Mouse (Mus musculus) MEL (cell line): ENCODE data around the gene S100a13. TPM values are rescaled to one million over a fixed set of nuclear protein-coding genes. Genes with fewer than 3 reads are reported as not detected.

Experiments
- DNase-seq: peaks from one replicate; pipeline ENCODE4 v3.0.0; 2011; ENCODE audit warnings: low read depth, low spot score
- H3K27ac ChIP-seq: 2 replicates; pipeline ENCODE4 v1.5.1; 2012; ENCODE audit warnings: low read depth, mild to moderate bottlenecking, control low read depth, low read length, moderate library complexity; ENCODE audit not compliant: control insufficient read depth
- H3K27me3 ChIP-seq, 2 experiments: fragments of 150-350 bp in 1 of 2; sonication (generic) in 1 of 2; 2 replicates each; pipeline ENCODE4 v1.6.1; 2012; ENCODE audit warnings: low read length in 2 of 2, mild to moderate bottlenecking in 2 of 2, improper control_type of control experiment in 1 of 2, moderate library complexity in 1 of 2; ENCODE audit not compliant: insufficient read depth in 2 of 2, control insufficient read depth in 1 of 2
- H3K36me3 ChIP-seq, 2 experiments: 2 replicates each; pipeline ENCODE4 v1.6.1; 2012 to 2014; ENCODE audit warnings: low read length in 2 of 2, improper control_type of control experiment in 1 of 2, inconsistent platforms in 1 of 2, mild to moderate bottlenecking in 1 of 2; ENCODE audit not compliant: insufficient read depth in 2 of 2, control insufficient read depth in 1 of 2
- H3K4me1 ChIP-seq, 2 experiments: fragments of 150-350 bp in 1 of 2; sonication (generic) in 1 of 2; 2 replicates each; pipeline ENCODE4 v1.6.1; 2012; ENCODE audit warnings: low read length in 2 of 2, improper control_type of control experiment in 1 of 2, mild to moderate bottlenecking in 1 of 2; ENCODE audit not compliant: insufficient read depth in 2 of 2, control insufficient read depth in 1 of 2
- H3K4me3 ChIP-seq, 2 experiments: fragments of 150-350 bp in 1 of 2; sonication (generic) in 1 of 2; 2 replicates each; pipeline ENCODE4 v1.5.1; 2012; ENCODE audit warnings: low read depth in 2 of 2, low read length in 2 of 2, mild to moderate bottlenecking in 2 of 2, moderate library complexity in 2 of 2, control low read depth in 1 of 2, improper control_type of control experiment in 1 of 2; ENCODE audit not compliant: control insufficient read depth in 1 of 2, insufficient read depth in 1 of 2
- H3K79me2 ChIP-seq: 2 replicates; pipeline ENCODE4 v1.6.1; 2012; ENCODE audit warnings: mild to moderate bottlenecking, low read length, moderate library complexity; ENCODE audit not compliant: control insufficient read depth, poor library complexity, insufficient read depth
- H3K9ac ChIP-seq: 2 replicates; pipeline ENCODE4 v1.6.1; 2012; ENCODE audit warnings: low read depth, mild to moderate bottlenecking, control low read depth, low read length, moderate library complexity; ENCODE audit not compliant: control insufficient read depth, poor library complexity, severe bottlenecking
- H3K9me3 ChIP-seq: fragments of 150-350 bp; sonication (generic); replicated peaks from 2 replicates; pipeline ENCODE4 v1.6.1; 2012; ENCODE audit warnings: mild to moderate bottlenecking, low read length, improper control_type of control experiment, moderate library complexity; ENCODE audit not compliant: insufficient read depth
- BHLHE40 ChIP-seq: IDR thresholded peaks from 2 replicates; pipeline ENCODE4 v1.6.1; 2012; ENCODE audit warnings: low read depth, mild to moderate bottlenecking, inconsistent platforms, low read length, improper control_type of control experiment, borderline replicate concordance
- CHD1 ChIP-seq: IDR thresholded peaks from 2 replicates; pipeline ENCODE4 v1.6.1; 2012; ENCODE audit warnings: low read depth, mild to moderate bottlenecking, inconsistent platforms, low read length, improper control_type of control experiment
- CTCF ChIP-seq, 3 experiments: IDR thresholded peaks in 2 of 3; conservative IDR thresholded peaks in 1 of 3; 2 replicates each; pipeline ENCODE4 v1.5.1; 2011 to 2012; ENCODE audit warnings: low read length in 3 of 3, low read depth in 2 of 3, mild to moderate bottlenecking in 2 of 3, improper control_type of control experiment in 1 of 3, inconsistent platforms in 1 of 3, mixed read lengths in 1 of 3, moderate library complexity in 1 of 3; ENCODE audit not compliant: control insufficient read depth in 1 of 3, insufficient read depth in 1 of 3, poor library complexity in 1 of 3, severe bottlenecking in 1 of 3
- ELF1 ChIP-seq: IDR thresholded peaks from 2 replicates; pipeline ENCODE4 v1.6.1; 2014; ENCODE audit warnings: low read depth, mild to moderate bottlenecking, inconsistent platforms, low read length, improper control_type of control experiment, moderate library complexity
- EP300 ChIP-seq, 2 experiments: IDR thresholded peaks; 2 replicates each; pipeline ENCODE4 v1.6.1; 2011; ENCODE audit warnings: improper control_type of control experiment in 2 of 2, low read length in 2 of 2, low read depth in 1 of 2, mild to moderate bottlenecking in 1 of 2
- GATA1 ChIP-seq: IDR thresholded peaks from 2 replicates; pipeline ENCODE4 v1.6.1; 2011; ENCODE audit warnings: low read depth, low read length, improper control_type of control experiment
- KAT2A ChIP-seq: conservative IDR thresholded peaks from 2 replicates; pipeline ENCODE4 v1.6.1; 2012; ENCODE audit warnings: low read depth, low read length, improper control_type of control experiment, inconsistent platforms
- RCOR1 ChIP-seq: IDR thresholded peaks from 2 replicates; pipeline ENCODE4 v1.6.1; 2012; ENCODE audit warnings: low read depth, mild to moderate bottlenecking, inconsistent platforms, low read length, improper control_type of control experiment
- SMC3 ChIP-seq: IDR thresholded peaks from 2 replicates; pipeline ENCODE4 v1.6.1; 2011; ENCODE audit warnings: low read depth, low read length, improper control_type of control experiment
- TAL1 ChIP-seq: IDR thresholded peaks from 2 replicates; pipeline ENCODE4 v1.6.1; 2012; ENCODE audit warnings: mild to moderate bottlenecking, inconsistent platforms, low read length, moderate library complexity, mixed read lengths
- UBTF ChIP-seq: IDR thresholded peaks from 2 replicates; pipeline ENCODE4 v1.6.1; 2012; ENCODE audit warnings: low read depth, mild to moderate bottlenecking, inconsistent platforms, low read length, improper control_type of control experiment, moderate library complexity, borderline replicate concordance; ENCODE audit not compliant: insufficient read depth
- ZNF384 ChIP-seq: IDR thresholded peaks from 2 replicates; pipeline ENCODE4 v1.6.1; 2012; ENCODE audit warnings: low read depth, mild to moderate bottlenecking, inconsistent platforms, low read length, improper control_type of control experiment
- polyA plus RNA-seq, 2 experiments: library from polyadenylated mRNA; stranded (reverse) in 1 of 2; unstranded in 1 of 2; fragments of >175 nt in 1 of 2; fragments of >200 nt in 1 of 2; gene quantifications; 2 replicates each; pipeline versions ENCODE4 v1.2.1 to v1.2.4; 2012; ENCODE audit warnings: low replicate concordance in 2 of 2, low read depth in 1 of 2; ENCODE audit not compliant: insufficient read length in 2 of 2, insufficient read depth in 1 of 2, missing spikeins in 1 of 2
- total RNA-seq: library from RNA; depleted of rRNA; stranded (reverse); fragments of 300-350 nt; gene quantifications from 2 replicates; pipeline ENCODE4 v1.2.3, GENCODE M21; 2012; rRNA removed

The S100a13 gene
- total RNA-seq (26.1 and 29.9 TPM in 2 replicates), polyA plus RNA-seq (10 to 100 TPM in 1 of 2 experiments, not detected in 1; 22.0 TPM)

GRCm38 (mm10) chr3:90513796-90514590 is at the start of gene S100a13, which contains the start of gene S100a1:
Gene S100a13, plus strand, starts transcription at chr3:90514435.
Gene S100a1, minus strand, starts transcription at chr3:90514392.
- no peak within 1 kb of the TSS; the same call in 1 of the 2 replicates for H3K27ac ChIP-seq

GRCm38 (mm10) chr3:90464552-90465080 is 49.6 kb upstream of the S100a13 start:
- no peak overlapping the region for H3K9ac ChIP-seq
- H3K4me3 ChIP-seq: no peak overlapping the region
- TF ChIP-seq BHLHE40 (no peak), GATA1 (no peak), TAL1 (no peak)
- H3K79me2 ChIP-seq: no peaks in the 10 kb centered on the region
- H3K4me1 ChIP-seq: no peaks in the 10 kb centered on the region
- H3K27ac ChIP-seq: no peak overlapping the region
- no peaks in the 10 kb centered on the region for H3K36me3 ChIP-seq
- H3K9me3 ChIP-seq: no peaks in the 10 kb centered on the region
- DNase-seq: no peak
- peaks cover 8 to 12% of the 10 kb centered on the region in 2 experiments for H3K27me3 ChIP-seq

More at GRCm38 (mm10) chr3:90513796-90514590, at the start of gene S100a13, which contains the start of gene S100a1:
- Histone ChIP-seq H3K4me3 (peak within 1 kb of the TSS; percentile 64 to 84), H3K27me3 (no peaks in the 10 kb centered on the region), H3K36me3 (peaks cover 0 to 6% of the 10 kb centered on the region in 2 experiments; a peak in 2 of 4 replicates), H3K9me3 (no peaks in the 10 kb centered on the region), H3K4me1 (peaks cover 0 to 17% of the 10 kb centered on the region in 2 experiments; a peak in 3 of 4 replicates), H3K9ac (peak within 1 kb of the TSS; percentile 70), H3K79me2 (peaks cover 2% of the 10 kb centered on the region)
- no peak for TF ChIP-seq UBTF
- no peak for TF ChIP-seq EP300 (IDR thresholded peaks at IDR 0.05; ENCODE audit: low read depth in 1 of 2, low read length in 2 of 2)
- no peak for TF ChIP-seq ZNF384
- no peak for TF ChIP-seq KAT2A
- peak in 2 of 3 experiments; percentile 9 to 29; a peak in 2 of 6 replicates for TF ChIP-seq CTCF (IDR thresholded peaks at IDR 0.05 in 2 of 3, conservative IDR thresholded peaks at IDR 0.05 in 1 of 3; ENCODE audit: control insufficient read depth in 1 of 3, insufficient read depth in 1 of 3, low read depth in 2 of 3, low read length in 3 of 3, poor library complexity in 1 of 3, severe bottlenecking in 1 of 3)
- 0 out of 2 replicates have a peak, but pooled peaks have one; percentile 3 for TF ChIP-seq ELF1
- no peak for TF ChIP-seq CHD1
- DNase-seq: peak; percentile 64

GRCm38 (mm10) chr3:90465081-90465685 is 49.1 kb upstream of the S100a13 start:
- H3K4me3 ChIP-seq: no peak overlapping the region
- H3K27me3 ChIP-seq: peaks cover 8 to 12% of the 10 kb centered on the region in 2 experiments
- H3K9ac ChIP-seq: no peak overlapping the region
- H3K4me1 ChIP-seq: no peaks in the 10 kb centered on the region
- no peaks in the 10 kb centered on the region for H3K36me3 ChIP-seq
- no peaks in the 10 kb centered on the region for H3K9me3 ChIP-seq
- no peak for DNase-seq
- H3K79me2 ChIP-seq: no peaks in the 10 kb centered on the region
- TF ChIP-seq RCOR1: no peak
- no peak for TF ChIP-seq SMC3
- no peak overlapping the region for H3K27ac ChIP-seq
